ENCODE assay signal across 8 mouse cellular contexts in genomic region chr11:78534516-78534915, GRCm38 (mm10). TPM values are rescaled to one million over a fixed set of nuclear protein-coding genes. Genes with fewer than 3 reads are reported as not detected.
DNase-seq lines count a peak whose midpoint lies in the region; ATAC-seq and TF ChIP-seq lines count a peak whose summit lies in the region.

No protein-coding gene starts in this region.

- no peak for ATAC-seq in heart, postnatal 0 days (ENCODE audit: insufficient read depth, low read depth)

- no peak overlapping the region for H3K9ac ChIP-seq in heart, postnatal 0 days (replicated peaks; ENCODE audit: low read depth, low read length)

- H3K4me2 ChIP-seq in heart, postnatal 0 days (ENCODE audit: low read depth, low read length): peak overlapping the region; percentile 83

- H3K27me3 ChIP-seq in C2C12 (ENCODE audit: control insufficient read depth, insufficient read depth, insufficient read length): no peaks in the 10 kb centered on the region
- H3K27me3 ChIP-seq in heart, postnatal 0 days (ENCODE audit: control insufficient read depth, insufficient read depth, low read length): no peaks in the 10 kb centered on the region

- DNase-seq in heart, adult 11 months: peak; percentile 91
- no peak for DNase-seq in heart, postnatal 14 days
- no peak for DNase-seq in heart, postnatal 0 days (ENCODE audit: low spot score)
- DNase-seq in embryo, embryonic 9.5 days (ENCODE audit: extremely low spot score): no peak
- DNase-seq in adrenal gland, postnatal 25 days: no peak
- DNase-seq in lung, postnatal 25 days (ENCODE audit: low spot score): no peak

- peaks cover 92% of the 10 kb centered on the region for H3K79me2 ChIP-seq in C2C12 (ENCODE audit: control insufficient read depth, insufficient read depth)
- peaks cover 89% of the 10 kb centered on the region for H3K79me2 ChIP-seq in macrophage (ENCODE audit: inconsistent target)

- WGBS in heart, postnatal 0 days: 70% methylated on average over 4 of the region's 4 CpGs
- 71% methylated on average over 4 of the region's 4 CpGs for WGBS in macrophage (ENCODE audit: missing documents)

- no peak for TF ChIP-seq EP300 in heart, postnatal 0 days (IDR thresholded peaks at IDR 0.05; ENCODE audit: low read depth)

- no peak overlapping the region for H3ac ChIP-seq in C2C12 (ENCODE audit: control insufficient read depth, insufficient read length, low read depth)

- peaks cover 24% of the 10 kb centered on the region for H3K4me1 ChIP-seq in heart, postnatal 0 days (ENCODE audit: control insufficient read depth, insufficient read depth)

- no peak for TF ChIP-seq CTCF in C2C12 (IDR thresholded peaks at IDR 0.05; ENCODE audit: control insufficient read depth, insufficient read depth, insufficient read length)
- TF ChIP-seq CTCF in heart, postnatal 0 days (IDR thresholded peaks at IDR 0.05; ENCODE audit: low read depth): no peak

- peak overlapping the region; percentile 93 for H3K4me3 ChIP-seq in C2C12 (ENCODE audit: insufficient read depth, poor library complexity, severe bottlenecking)
- H3K4me3 ChIP-seq in heart, postnatal 0 days (ENCODE audit: low read depth, low read length): peak overlapping the region; percentile 82
- H3K4me3 ChIP-seq in macrophage (ENCODE audit: inconsistent target): peak overlapping the region; percentile 93

- H3K9me3 ChIP-seq in heart, postnatal 0 days (replicated peaks; ENCODE audit: control insufficient read depth, low read length): no peaks in the 10 kb centered on the region

- peak overlapping the region; percentile 92 for H3K27ac ChIP-seq in heart, postnatal 0 days (ENCODE audit: low read depth)
- peak overlapping the region; percentile 82 for H3K27ac ChIP-seq in macrophage

- intact Hi-C loops in heart, postnatal 14 days (cut with DNase I): no loop called here

- H3K36me3 ChIP-seq in C2C12 (ENCODE audit: control insufficient read depth, insufficient read depth) (peaks cover 24% of the 10 kb centered on the region), macrophage (ENCODE audit: inconsistent target) (peaks cover 21% of the 10 kb centered on the region; the same call in 1 of the 2 replicates)
- H3K36me3 ChIP-seq in heart, postnatal 0 days (replicated peaks; ENCODE audit: control insufficient read depth, insufficient read depth, low read length): peaks cover 29% of the 10 kb centered on the region

- H3K79me3 ChIP-seq in C2C12 (ENCODE audit: low read depth): peaks cover 72% of the 10 kb centered on the region

TF ChIP-seq in C2C12, 6 proteins besides CTCF, POLR2A, EP300 and RAD21:
- TF ChIP-seq MYOD1 (IDR thresholded peaks at IDR 0.05; ENCODE audit: control insufficient read depth, insufficient read length, low read depth) (no peak), FOSL1 (IDR thresholded peaks at IDR 0.05; ENCODE audit: insufficient read depth, low read length, poor library complexity, severe bottlenecking) (no peak), CEBPB (IDR thresholded peaks at IDR 0.05; ENCODE audit: low read depth) (no peak), MAX (IDR thresholded peaks at IDR 0.05) (no peak), USF1 (IDR thresholded peaks at IDR 0.05; ENCODE audit: low read depth) (no peak), MYOG (IDR thresholded peaks at IDR 0.05; ENCODE audit: control insufficient read depth, extremely low read depth, insufficient read length) (no peak)

RNA-seq across cellular contexts. Expression of gene Tnfaip1, which starts 1.6 kb away (rescaled TPM):
- 10 to 100 TPM; 47.7 to 50.7 TPM for total RNA-seq in heart, postnatal 14 days (2021)
- polyA plus RNA-seq in C2C12 (2012; fragmentation: generic; extraction: Trizol) (60.7 TPM), macrophage (2018) (24.7 to 34.4 TPM (median 28.0 TPM) in 3 replicates)
- 49.7 and 52.1 TPM in 2 replicates for total RNA-seq in heart, postnatal 0 days (2014; rRNA removed; ENCODE audit: low replicate concordance)
- polyA plus RNA-seq in heart, postnatal 0 days (2015; fragmentation: Nextera tagmentation; extraction: Ambion mirVana): 48.7 and 50.0 TPM in 2 replicates
- 10 to 100 TPM; 10.4 to 37.9 (median 21.9) TPM for total RNA-seq in macrophage (2018; cell fraction: chromatin; rRNA removed)
- 10 to 100 TPM; 19.4 to 36.2 (median 31.0) TPM for total RNA-seq in macrophage (2018; cell fraction: cytosol; rRNA removed)
- total RNA-seq in macrophage (2018; cell fraction: nucleus; rRNA removed): 10 to 100 TPM; 14.1 to 48.3 (median 28.5) TPM
- total RNA-seq in adrenal gland, postnatal 25 days (2021): 40.6 and 45.9 TPM in 2 replicates

RNA-seq across cellular contexts. Expression of gene Ift20, which starts 1.6 kb away (rescaled TPM):
- 10 to 100 TPM; 48.4 to 50.0 TPM for total RNA-seq in heart, postnatal 14 days (2021)
- 61.1 TPM for polyA plus RNA-seq in C2C12 (2012; fragmentation: generic; extraction: Trizol)
- 90.8 and 148 TPM in 2 replicates for total RNA-seq in heart, postnatal 0 days (2014; rRNA removed; ENCODE audit: low replicate concordance)
- polyA plus RNA-seq in heart, postnatal 0 days (2015; fragmentation: Nextera tagmentation; extraction: Ambion mirVana): 111 and 114 TPM in 2 replicates
- 10 to 100 TPM in 22 of 26 experiments, 1 to 10 TPM in 4; 4.9 to 37.7 (median 18.5) TPM for total RNA-seq in macrophage (2018; cell fraction: chromatin; rRNA removed)
- total RNA-seq in macrophage (2018; cell fraction: cytosol; rRNA removed): 10 to 100 TPM; 35.2 to 57.9 (median 44.7) TPM
- total RNA-seq in macrophage (2018; cell fraction: nucleus; rRNA removed): 10 to 100 TPM in 25 of 26 experiments, 1 to 10 TPM in 1; 8.2 to 38.0 (median 20.2) TPM
- 49.9 to 68.6 TPM (median 62.9 TPM) in 3 replicates for polyA plus RNA-seq in macrophage (2018)
- 81.9 and 97.8 TPM in 2 replicates for total RNA-seq in adrenal gland, postnatal 25 days (2021)

RNA-seq across cellular contexts. Expression of gene Tmem97, which starts 16.1 kb away (rescaled TPM):
- 10 to 100 TPM in 1 of 2 experiments, 1 to 10 TPM in 1; 8.8 to 10.3 TPM for total RNA-seq in heart, postnatal 14 days (2021)
- polyA plus RNA-seq in C2C12 (2012; fragmentation: generic; extraction: Trizol): 164 TPM
- 41.5 and 57.2 TPM in 2 replicates for total RNA-seq in heart, postnatal 0 days (2014; rRNA removed; ENCODE audit: low replicate concordance)
- polyA plus RNA-seq in heart, postnatal 0 days (2015; fragmentation: Nextera tagmentation; extraction: Ambion mirVana): 37.5 and 39.4 TPM in 2 replicates
- total RNA-seq in macrophage (2018; cell fraction: chromatin; rRNA removed): 1 to 10 TPM in 17 of 26 experiments, under 1 TPM in 5, not detected in 4; 0.45 to 5.4 (median 1.7) TPM
- total RNA-seq in macrophage (2018; cell fraction: cytosol; rRNA removed): 10 to 100 TPM; 36.4 to 66.1 (median 54.6) TPM
- total RNA-seq in macrophage (2018; cell fraction: nucleus; rRNA removed): 10 to 100 TPM in 25 of 26 experiments, 1 to 10 TPM in 1; 3.0 to 48.3 (median 24.9) TPM
- 48.9 to 61.4 TPM (median 53.9 TPM) in 3 replicates for polyA plus RNA-seq in macrophage (2018)
- 63.8 and 70.1 TPM in 2 replicates for total RNA-seq in adrenal gland, postnatal 25 days (2021)

RNA-seq across cellular contexts. Expression of gene Poldip2, which starts 22.5 kb away (rescaled TPM):
- total RNA-seq in heart, postnatal 14 days (2021): 100 to 1,000 TPM; 153 to 155 TPM
- 111 TPM for polyA plus RNA-seq in C2C12 (2012; fragmentation: generic; extraction: Trizol)
- total RNA-seq in heart, postnatal 0 days (2014; rRNA removed; ENCODE audit: low replicate concordance): 225 and 247 TPM in 2 replicates
- 209 and 214 TPM in 2 replicates for polyA plus RNA-seq in heart, postnatal 0 days (2015; fragmentation: Nextera tagmentation; extraction: Ambion mirVana)
- total RNA-seq in macrophage (2018; cell fraction: chromatin; rRNA removed): 100 to 1,000 TPM in 1 of 26 experiments, 10 to 100 TPM in 24, 1 to 10 TPM in 1; 8.1 to 103 (median 39.8) TPM
- total RNA-seq in macrophage (2018; cell fraction: cytosol; rRNA removed): 10 to 100 TPM; 18.5 to 36.7 (median 29.7) TPM
- total RNA-seq in macrophage (2018; cell fraction: nucleus; rRNA removed): 10 to 100 TPM; 12.7 to 68.8 (median 27.1) TPM
- 31.1 to 47.7 TPM (median 32.4 TPM) in 3 replicates for polyA plus RNA-seq in macrophage (2018)
- 155 and 159 TPM in 2 replicates for total RNA-seq in adrenal gland, postnatal 25 days (2021)

RNA-seq across cellular contexts. Expression of gene Tmem199, which starts 22.5 kb away (rescaled TPM):
- total RNA-seq in heart, postnatal 14 days (2021): 10 to 100 TPM; 11.7 to 12.1 TPM
- polyA plus RNA-seq in C2C12 (2012; fragmentation: generic; extraction: Trizol): 41.3 TPM
- total RNA-seq in heart, postnatal 0 days (2014; rRNA removed; ENCODE audit: low replicate concordance): 13.1 and 29.9 TPM in 2 replicates
- 35.0 and 36.4 TPM in 2 replicates for polyA plus RNA-seq in heart, postnatal 0 days (2015; fragmentation: Nextera tagmentation; extraction: Ambion mirVana)
- 10 to 100 TPM; 17.1 to 96.8 (median 47.0) TPM for total RNA-seq in macrophage (2018; cell fraction: chromatin; rRNA removed)
- total RNA-seq in macrophage (2018; cell fraction: cytosol; rRNA removed): 10 to 100 TPM in 25 of 26 experiments, 1 to 10 TPM in 1; 8.3 to 33.4 (median 30.2) TPM
- total RNA-seq in macrophage (2018; cell fraction: nucleus; rRNA removed): 100 to 1,000 TPM in 1 of 26 experiments, 10 to 100 TPM in 25; 21.5 to 101 (median 34.7) TPM
- 25.0 to 37.9 TPM (median 35.3 TPM) in 3 replicates for polyA plus RNA-seq in macrophage (2018)
- total RNA-seq in adrenal gland, postnatal 25 days (2021): 32.1 and 35.9 TPM in 2 replicates
